Mouse (Mus musculus): ENCODE data around the gene Rgl2. TPM values are rescaled to one million over a fixed set of nuclear protein-coding genes. Genes with fewer than 3 reads are reported as not detected.

The Rgl2 gene
- polyA plus RNA-seq, 1 experiment from 2014 or later = 39.0 TPM

DNA sequence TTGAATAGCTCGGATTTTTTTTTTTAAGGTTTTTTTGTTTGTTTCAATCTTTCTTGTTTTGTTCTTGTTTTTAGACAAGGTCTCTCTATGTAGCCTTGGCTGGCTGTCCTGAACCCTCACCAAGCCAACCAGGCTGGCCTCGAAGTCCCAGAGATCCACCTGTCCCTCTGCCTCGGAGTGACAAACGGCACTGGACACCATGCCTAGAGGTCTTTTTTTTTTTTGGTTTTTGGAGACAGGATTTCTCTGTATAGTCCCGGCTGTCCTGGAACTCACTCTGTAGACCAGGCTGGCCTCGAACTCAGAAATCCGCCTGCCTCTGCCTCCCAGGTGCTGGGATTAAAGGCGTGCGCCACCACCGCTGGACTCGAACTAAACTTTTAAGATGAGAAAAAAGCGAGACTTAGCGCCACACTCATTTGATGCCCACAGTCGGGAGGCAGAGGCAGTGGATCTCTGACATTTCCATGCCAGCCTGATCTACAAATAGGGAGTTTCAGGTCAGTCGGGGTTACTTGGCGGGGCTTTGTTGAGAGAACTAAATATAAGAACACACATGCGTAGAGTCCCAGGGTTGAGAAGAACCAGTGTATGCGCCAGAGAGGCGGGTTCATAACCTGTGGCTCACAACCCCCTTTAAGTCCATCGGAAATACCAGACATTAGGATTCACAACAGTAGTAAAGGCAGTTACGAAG is 944 bp upstream of the Rgl2 start:
- H3K4me1 ChIP-seq (ENCODE audit: insufficient read depth, low read depth, low read length) = 0 out of 2 replicates have a peak, but pooled peaks cover 5% of the 10 kb centered on the region
- DNase-seq (ENCODE audit: low spot score) (no peak), ATAC-seq (no peak)
- H3K27me3 ChIP-seq (replicated peaks; ENCODE audit: insufficient read depth, low read length) = no peaks in the 10 kb centered on the region
- H3K4me2 ChIP-seq (replicated peaks; ENCODE audit: low read depth, low read length) = peak overlapping the region; percentile 100
- H3K4me3 ChIP-seq (ENCODE audit: low read depth, low read length) = peak overlapping the region; percentile 82
- H3K27ac ChIP-seq (ENCODE audit: low read length) = no peak overlapping the region
- peaks cover 22% of the 10 kb centered on the region for H3K36me3 ChIP-seq (ENCODE audit: insufficient read depth, low read length)
- peak overlapping the region; percentile 83; the same call in 1 of the 2 replicates for H3K9ac ChIP-seq (replicated peaks; ENCODE audit: low read depth)
- H3K9me3 ChIP-seq (ENCODE audit: low read length) = no peaks in the 10 kb centered on the region
- WGBS = 56% methylated on average over 21 of the region's 21 CpGs
- no peak for TF ChIP-seq EP300 (IDR thresholded peaks at IDR 0.05)
- TF ChIP-seq CTCF (IDR thresholded peaks at IDR 0.05) = no peak

DNA sequence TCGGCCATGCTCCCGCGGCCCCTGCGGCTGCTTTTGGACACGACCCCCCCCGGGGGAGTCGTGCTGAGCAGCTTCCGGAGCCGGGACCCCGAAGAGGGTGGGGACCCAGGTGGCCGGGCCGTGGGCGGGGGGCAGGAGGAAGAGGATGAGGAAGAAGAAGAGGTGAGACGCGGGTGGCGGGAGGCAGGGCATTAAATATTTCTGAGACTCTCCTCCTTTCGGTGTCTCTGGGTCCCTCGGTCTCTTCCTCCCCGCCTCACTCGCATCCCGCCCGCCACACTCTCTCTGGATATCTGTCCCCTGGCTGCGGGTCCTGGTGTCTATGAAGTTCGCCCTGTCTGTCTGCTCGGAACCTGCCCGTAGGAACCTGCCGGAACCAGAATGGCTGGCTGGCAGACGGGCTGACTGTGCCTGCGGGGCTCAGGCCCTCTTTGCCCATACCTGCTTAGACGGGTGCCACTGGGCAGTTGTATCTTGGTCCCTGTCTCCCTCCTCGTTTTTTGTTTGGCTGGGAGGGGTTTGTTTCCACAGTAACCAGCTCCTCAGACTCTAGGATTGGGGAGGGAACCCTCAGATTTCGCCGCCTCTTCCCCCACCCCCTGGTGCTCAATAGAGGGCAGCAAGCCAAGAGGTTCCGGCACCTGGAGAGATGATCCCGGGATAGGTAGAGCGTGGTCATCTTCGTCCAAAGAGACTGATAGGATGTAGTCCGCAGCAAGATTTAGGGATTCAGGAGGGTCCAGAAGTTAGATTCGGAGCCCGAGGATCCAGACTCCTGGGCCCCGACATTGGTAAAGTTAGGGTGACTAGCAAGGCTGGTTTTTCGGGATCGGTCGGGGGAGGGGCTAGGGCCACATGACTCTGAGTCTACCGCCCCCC is 1.2 kb downstream of the Rgl2 start:
- H3K27me3 ChIP-seq (replicated peaks; ENCODE audit: insufficient read depth, low read length) = no peaks in the 10 kb centered on the region

DNA sequence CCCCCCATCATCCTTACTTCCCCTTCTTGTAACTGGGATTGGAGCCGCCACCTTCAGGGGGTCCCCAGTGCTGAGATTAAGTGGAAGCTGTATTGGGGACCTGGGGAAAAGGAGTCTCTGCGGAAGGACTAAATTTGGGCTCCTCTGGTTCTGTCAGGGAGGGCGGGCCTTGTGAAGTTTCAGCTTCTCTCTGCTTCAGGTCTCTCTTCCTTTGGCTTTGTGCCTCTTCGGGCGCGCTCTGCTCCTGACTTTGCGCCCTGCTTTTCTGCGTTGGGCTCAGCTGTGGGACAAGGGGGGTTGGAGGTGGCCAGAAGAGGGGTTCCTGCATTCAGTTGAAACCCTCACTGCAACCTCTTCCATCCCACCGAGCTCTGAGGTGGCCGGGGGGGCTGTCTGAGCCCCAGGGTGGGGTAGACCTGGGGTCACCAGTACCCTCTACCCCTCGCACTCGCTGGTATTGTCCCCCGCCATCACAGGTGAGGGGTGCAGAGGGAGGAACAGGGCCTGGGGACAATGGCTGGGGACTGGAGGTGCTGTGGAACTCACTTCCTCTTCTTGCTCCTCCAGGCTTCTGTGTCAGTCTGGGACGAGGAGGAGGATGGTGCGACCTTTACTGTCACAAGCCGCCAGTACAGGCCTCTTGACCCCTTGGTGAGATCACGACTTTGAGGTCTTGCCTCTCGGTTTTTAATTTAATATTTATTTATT is 2.0 kb downstream of the Rgl2 start:
- Histone ChIP-seq H3K4me3 (ENCODE audit: low read depth, low read length) (peak overlapping the region; percentile 82), H3K9ac (replicated peaks; ENCODE audit: low read depth) (peak overlapping the region; percentile 83; the same call in 1 of the 2 replicates), H3K27me3 (replicated peaks; ENCODE audit: insufficient read depth, low read length) (no peaks in the 10 kb centered on the region), H3K9me3 (ENCODE audit: low read length) (no peaks in the 10 kb centered on the region), H3K4me2 (replicated peaks; ENCODE audit: low read depth, low read length) (peak overlapping the region; percentile 100), H3K27ac (ENCODE audit: low read length) (0 out of 2 replicates have a peak overlapping the region, but pooled peaks have one; percentile 95), H3K4me1 (ENCODE audit: insufficient read depth, low read depth, low read length) (0 out of 2 replicates have a peak, but pooled peaks cover 5% of the 10 kb centered on the region), H3K36me3 (ENCODE audit: insufficient read depth, low read length) (peaks cover 12% of the 10 kb centered on the region)
- ATAC-seq = no peak
- 37% methylated on average over 18 of the region's 18 CpGs for WGBS
- DNase-seq (ENCODE audit: low spot score) = no peak
- TF ChIP-seq EP300 (IDR thresholded peaks at IDR 0.05) (no peak), CTCF (IDR thresholded peaks at IDR 0.05) (no peak)

More for the DNA sequence above, 1.2 kb downstream of the Rgl2 start:
- WGBS = 2% methylated on average over 44 of the region's 45 CpGs
- peak overlapping the region; percentile 100 for H3K4me2 ChIP-seq (replicated peaks; ENCODE audit: low read depth, low read length)
- peak overlapping the region; percentile 83 for H3K9ac ChIP-seq (replicated peaks; ENCODE audit: low read depth)
- peak overlapping the region; percentile 82 for H3K4me3 ChIP-seq (ENCODE audit: low read depth, low read length)
- no peak for TF ChIP-seq CTCF (IDR thresholded peaks at IDR 0.05)
- peak; percentile 34 for ATAC-seq
- DNase-seq (ENCODE audit: low spot score) = peak; percentile 66
- H3K36me3 ChIP-seq (ENCODE audit: insufficient read depth, low read length) = peaks cover 20% of the 10 kb centered on the region
- H3K4me1 ChIP-seq (ENCODE audit: insufficient read depth, low read depth, low read length) = 0 out of 2 replicates have a peak, but pooled peaks cover 5% of the 10 kb centered on the region
- no peaks in the 10 kb centered on the region for H3K9me3 ChIP-seq (ENCODE audit: low read length)
- H3K27ac ChIP-seq (ENCODE audit: low read length) = peak overlapping the region; percentile 95

DNA sequence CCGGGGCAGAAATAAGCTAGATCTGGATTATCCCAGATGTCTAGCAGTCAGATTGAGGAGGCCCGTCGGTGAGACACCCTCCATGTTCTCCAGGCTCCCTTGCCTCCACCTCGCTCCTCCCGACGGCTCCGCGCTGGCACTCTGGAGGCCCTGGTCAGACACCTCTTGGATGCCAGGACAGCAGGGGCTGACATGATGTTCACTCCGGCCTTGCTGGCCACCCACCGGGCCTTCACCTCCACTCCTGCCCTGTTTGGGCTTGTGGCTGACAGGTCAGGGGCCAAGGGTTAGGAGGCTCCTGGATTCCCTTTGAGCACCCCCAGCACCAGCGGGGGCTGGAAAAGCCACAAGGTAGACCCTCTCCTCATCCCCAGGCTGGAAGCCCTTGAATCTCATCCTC is 2.6 kb downstream of the Rgl2 start:
- Histone ChIP-seq H3K36me3 (ENCODE audit: insufficient read depth, low read length) (peaks cover 15% of the 10 kb centered on the region), H3K4me3 (ENCODE audit: low read depth, low read length) (no peak overlapping the region), H3K9me3 (ENCODE audit: low read length) (no peaks in the 10 kb centered on the region), H3K27me3 (replicated peaks; ENCODE audit: insufficient read depth, low read length) (no peaks in the 10 kb centered on the region), H3K9ac (replicated peaks; ENCODE audit: low read depth) (no peak overlapping the region), H3K4me2 (replicated peaks; ENCODE audit: low read depth, low read length) (no peak overlapping the region), H3K4me1 (ENCODE audit: insufficient read depth, low read depth, low read length) (0 out of 2 replicates have a peak, but pooled peaks cover 5% of the 10 kb centered on the region), H3K27ac (ENCODE audit: low read length) (no peak overlapping the region)
- no peak for ATAC-seq
- WGBS = 88% methylated on average over 11 of the region's 11 CpGs
- no peak for DNase-seq (ENCODE audit: low spot score)
- TF ChIP-seq CTCF (IDR thresholded peaks at IDR 0.05) (no peak), EP300 (IDR thresholded peaks at IDR 0.05) (no peak)

DNA sequence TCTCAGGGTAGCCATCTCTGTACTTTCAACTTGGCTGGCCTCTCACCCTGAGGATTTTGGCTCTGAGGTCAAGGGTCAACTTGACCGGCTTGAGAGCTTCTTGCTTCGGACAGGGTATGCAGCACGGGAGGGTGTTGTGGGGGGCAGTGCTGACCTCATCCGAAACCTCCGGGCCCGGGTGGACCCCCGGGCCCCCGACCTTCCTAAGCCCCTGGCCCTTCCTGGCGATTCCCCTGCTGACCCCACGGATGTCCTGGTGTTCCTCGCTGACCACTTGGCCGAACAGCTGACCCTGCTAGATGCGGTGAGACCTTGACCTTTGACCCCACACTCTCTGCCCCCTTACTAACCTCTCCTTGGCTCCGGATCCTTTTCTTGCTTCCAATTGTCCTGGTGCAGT is 3.1 kb downstream of the Rgl2 start:
- Histone ChIP-seq H3K27me3 (replicated peaks; ENCODE audit: insufficient read depth, low read length) (no peaks in the 10 kb centered on the region), H3K27ac (ENCODE audit: low read length) (no peak overlapping the region), H3K4me3 (ENCODE audit: low read depth, low read length) (no peak overlapping the region), H3K4me1 (ENCODE audit: insufficient read depth, low read depth, low read length) (0 out of 2 replicates have a peak, but pooled peaks cover 5% of the 10 kb centered on the region), H3K9ac (replicated peaks; ENCODE audit: low read depth) (no peak overlapping the region), H3K4me2 (replicated peaks; ENCODE audit: low read depth, low read length) (no peak overlapping the region), H3K9me3 (ENCODE audit: low read length) (no peaks in the 10 kb centered on the region), H3K36me3 (ENCODE audit: insufficient read depth, low read length) (peaks cover 20% of the 10 kb centered on the region)
- DNase-seq (ENCODE audit: low spot score) (no peak), ATAC-seq (no peak)
- no peak for TF ChIP-seq CTCF (IDR thresholded peaks at IDR 0.05)
- no peak for TF ChIP-seq EP300 (IDR thresholded peaks at IDR 0.05)
- WGBS = 86% methylated on average over 11 of the region's 14 CpGs
